Mouse (Mus musculus) forebrain, embryonic 11.5 days (tissue): ENCODE data around the gene Adcy2. TPM values are rescaled to one million over a fixed set of nuclear protein-coding genes. Genes with fewer than 3 reads are reported as not detected.

ENCODE experiments used
- ATAC-seq: fragments of 200-750 bp; cut with Nextera tagmentation; replicated peaks from 2 replicates; pipeline ENCODE4 v1.8.0; 2017; ENCODE audit warnings: moderate TSS enrichment; ENCODE audit not compliant: low FRiP score
- DNase-seq: peaks from one replicate; pipeline ENCODE4 v3.0.0-alpha.2; 2017; ENCODE audit warnings: low spot score
- H3K27ac ChIP-seq: fragments of 300-500 bp; sonication (generic); 2 replicates; pipeline ENCODE4 v1.5.1; 2014; ENCODE audit warnings: low read depth, low read length
- H3K27me3 ChIP-seq: fragments of 300-500 bp; sonication (generic); 2 replicates; pipeline ENCODE4 v1.6.1; 2014; ENCODE audit warnings: mild to moderate bottlenecking, low read length, mixed read lengths; ENCODE audit not compliant: control insufficient read depth, insufficient read depth
- H3K36me3 ChIP-seq: fragments of 300-500 bp; sonication (generic); 2 replicates; pipeline ENCODE4 v1.6.1; 2014; ENCODE audit warnings: mild to moderate bottlenecking, low read length, moderate library complexity, mixed read lengths; ENCODE audit not compliant: control insufficient read depth, insufficient read depth
- H3K4me1 ChIP-seq: fragments of 300-500 bp; sonication (generic); replicated peaks from 2 replicates; pipeline ENCODE4 v1.6.1; 2014; ENCODE audit warnings: low read length, mixed read lengths; ENCODE audit not compliant: control insufficient read depth, insufficient read depth
- H3K4me2 ChIP-seq: fragments of 300-500 bp; sonication (generic); 2 replicates; pipeline ENCODE4 v1.6.1; 2014; ENCODE audit warnings: low read depth, mild to moderate bottlenecking, low read length, moderate library complexity, mixed read lengths; ENCODE audit not compliant: severe bottlenecking
- H3K4me3 ChIP-seq: fragments of 300-500 bp; sonication (generic); 2 replicates; pipeline ENCODE4 v1.5.1; 2014; ENCODE audit warnings: low read depth, low read length
- H3K9ac ChIP-seq: fragments of 300-500 bp; sonication (generic); 2 replicates; pipeline ENCODE4 v1.6.1; 2014; ENCODE audit warnings: low read length
- H3K9me3 ChIP-seq: fragments of 300-500 bp; sonication (generic); 2 replicates; pipeline ENCODE4 v1.6.1; 2016; ENCODE audit warnings: low read length, mixed read lengths; ENCODE audit not compliant: control insufficient read depth
- WGBS: fragments of 180-500 bp; shearing (Covaris S2); extraction: QIAGEN DNeasy Blood & Tissue Kit; methylation state at CpG from one replicate; pipeline ENCODE4 v1.1.7; 2014; 5-methylcytosine and 5-hydroxymethylcytosine counted together
- polyA plus RNA-seq: library from polyadenylated mRNA; unstranded; fragments of >200 nt; fragmentation: Nextera tagmentation; extraction: Ambion mirVana; gene quantifications from 2 replicates; pipeline ENCODE4 v1.2.1, GENCODE M21; 2014

The Adcy2 gene
- polyA plus RNA-seq, 1 experiment from 2014 or later = 1.7 TPM

- DNase-seq (no peak), ATAC-seq (no peak)
- H3K27me3 ChIP-seq = no peaks in the 10 kb centered on the region
- H3K9ac ChIP-seq = no peak overlapping the region
- no peaks in the 10 kb centered on the region for H3K36me3 ChIP-seq
- no peaks in the 10 kb centered on the region for H3K4me1 ChIP-seq
- H3K4me2 ChIP-seq = no peak overlapping the region
- H3K4me3 ChIP-seq = no peak overlapping the region
- H3K27ac ChIP-seq = no peak overlapping the region
- no peaks in the 10 kb centered on the region for H3K9me3 ChIP-seq
- 86% methylated on average over 2 of the region's 2 CpGs for WGBS
Measured at GRCm38 (mm10) chr13:68942735-68943134, 56.6 kb downstream of the Adcy2 start.

- H3K4me3 ChIP-seq = no peak overlapping the region
- H3K4me2 ChIP-seq = no peak overlapping the region
- no peak overlapping the region for H3K27ac ChIP-seq
- H3K36me3 ChIP-seq = no peaks in the 10 kb centered on the region
- no peak for DNase-seq
- H3K9ac ChIP-seq = no peak overlapping the region
- no peaks in the 10 kb centered on the region for H3K27me3 ChIP-seq
- H3K9me3 ChIP-seq = no peaks in the 10 kb centered on the region
- H3K4me1 ChIP-seq = no peaks in the 10 kb centered on the region
- 92% methylated on average over 1 of the region's 1 CpGs for WGBS
- ATAC-seq = no peak
Measured at GRCm38 (mm10) chr13:68941429-68941828, 57.9 kb downstream of the Adcy2 start.

- H3K4me3 ChIP-seq = no peak overlapping the region
- no peaks in the 10 kb centered on the region for H3K36me3 ChIP-seq
- DNase-seq (no peak), ATAC-seq (no peak)
- no peaks in the 10 kb centered on the region for H3K4me1 ChIP-seq
- H3K9ac ChIP-seq = no peak overlapping the region
- H3K27ac ChIP-seq = no peak overlapping the region
- 82% methylated on average over 1 of the region's 1 CpGs for WGBS
- no peaks in the 10 kb centered on the region for H3K27me3 ChIP-seq
- no peak overlapping the region for H3K4me2 ChIP-seq
- no peaks in the 10 kb centered on the region for H3K9me3 ChIP-seq
Measured at GRCm38 (mm10) chr13:68932283-68932647, 67.1 kb downstream of the Adcy2 start.

GRCm38 (mm10) chr13:68931602-68932282 is 67.6 kb downstream of the Adcy2 start:
- no peak overlapping the region for H3K27ac ChIP-seq
- H3K36me3 ChIP-seq = no peaks in the 10 kb centered on the region
- no peaks in the 10 kb centered on the region for H3K4me1 ChIP-seq
- 90% methylated on average over 8 of the region's 8 CpGs for WGBS
- no peaks in the 10 kb centered on the region for H3K27me3 ChIP-seq
- ATAC-seq (no peak), DNase-seq (no peak)
- no peaks in the 10 kb centered on the region for H3K9me3 ChIP-seq
- no peak overlapping the region for H3K4me2 ChIP-seq
- no peak overlapping the region for H3K9ac ChIP-seq
- no peak overlapping the region for H3K4me3 ChIP-seq

- no peaks in the 10 kb centered on the region for H3K36me3 ChIP-seq
- 84% methylated on average over 6 of the region's 6 CpGs for WGBS
- ATAC-seq (no peak), DNase-seq (no peak)
- no peak overlapping the region for H3K9ac ChIP-seq
- no peak overlapping the region for H3K27ac ChIP-seq
- H3K4me2 ChIP-seq = no peak overlapping the region
- no peaks in the 10 kb centered on the region for H3K27me3 ChIP-seq
- no peaks in the 10 kb centered on the region for H3K4me1 ChIP-seq
- H3K4me3 ChIP-seq = no peak overlapping the region
- no peaks in the 10 kb centered on the region; the same call in 1 of the 2 replicates for H3K9me3 ChIP-seq
Measured at GRCm38 (mm10) chr13:68928469-68928868, 70.9 kb downstream of the Adcy2 start.

- H3K4me1 ChIP-seq = no peaks in the 10 kb centered on the region
- H3K9me3 ChIP-seq = no peaks in the 10 kb centered on the region
- no peaks in the 10 kb centered on the region for H3K27me3 ChIP-seq
- H3K4me3 ChIP-seq = no peak overlapping the region
- no peak overlapping the region for H3K9ac ChIP-seq
- H3K4me2 ChIP-seq = no peak overlapping the region
- DNase-seq = no peak
- H3K36me3 ChIP-seq = no peaks in the 10 kb centered on the region
- ATAC-seq = no peak
- WGBS = 87% methylated on average over 11 of the region's 11 CpGs
- no peak overlapping the region for H3K27ac ChIP-seq
Measured at GRCm38 (mm10) chr13:68913666-68914288, 85.6 kb downstream of the Adcy2 start.

GRCm38 (mm10) chr13:68906667-68907066 is 92.7 kb downstream of the Adcy2 start:
- Histone ChIP-seq H3K4me3 (no peak overlapping the region), H3K27me3 (no peaks in the 10 kb centered on the region), H3K9me3 (no peaks in the 10 kb centered on the region), H3K9ac (no peak overlapping the region), H3K36me3 (no peaks in the 10 kb centered on the region), H3K27ac (no peak overlapping the region), H3K4me1 (no peaks in the 10 kb centered on the region), H3K4me2 (no peak overlapping the region)
- 79% methylated on average over 1 of the region's 1 CpGs for WGBS
- ATAC-seq = no peak
- no peak for DNase-seq

GRCm38 (mm10) chr13:68902708-68903107 is 96.6 kb downstream of the Adcy2 start:
- WGBS = 83% methylated on average over 1 of the region's 1 CpGs
- Histone ChIP-seq H3K4me2 (no peak overlapping the region), H3K4me3 (no peak overlapping the region), H3K27ac (no peak overlapping the region), H3K36me3 (no peaks in the 10 kb centered on the region), H3K9me3 (no peaks in the 10 kb centered on the region), H3K27me3 (no peaks in the 10 kb centered on the region), H3K4me1 (no peaks in the 10 kb centered on the region), H3K9ac (no peak overlapping the region)
- ATAC-seq (no peak), DNase-seq (no peak)
